ENCODE assay signal across 8 mouse cellular contexts in genomic region chr14:99045378-99046030, GRCm38 (mm10). TPM values are rescaled to one million over a fixed set of nuclear protein-coding genes. Genes with fewer than 3 reads are reported as not detected.
A peak's percentile ranks its signal among the peaks of the same experiment; 100 is the strongest.
DNase-seq lines count a peak whose midpoint lies in the region; ATAC-seq lines count a peak whose summit lies in the region.

No protein-coding gene starts in this region.

- peaks cover 6% of the 10 kb centered on the region; the same call in 1 of the 2 replicates for H3K36me3 ChIP-seq in heart, embryonic 15.5 days
- H3K36me3 ChIP-seq in liver, embryonic 11.5 days (ENCODE audit: control insufficient read depth, insufficient read depth, low read length) = peaks cover 2% of the 10 kb centered on the region; the same call in 1 of the 2 replicates
- no peaks in the 10 kb centered on the region for H3K36me3 ChIP-seq in neural tube, embryonic 11.5 days (ENCODE audit: control insufficient read depth, insufficient read depth, low read length)

- peak overlapping the region; percentile 91 for H3K27ac ChIP-seq in heart, embryonic 15.5 days
- H3K27ac ChIP-seq in liver, embryonic 11.5 days (ENCODE audit: low read depth, low read length) = peak overlapping the region; percentile 96
- H3K27ac ChIP-seq in neural tube, embryonic 11.5 days (ENCODE audit: low read depth, low read length) = peak overlapping the region; percentile 90

- peak overlapping the region; percentile 87 for H3K4me3 ChIP-seq in heart, embryonic 15.5 days
- H3K4me3 ChIP-seq in liver, embryonic 11.5 days (ENCODE audit: low read depth, low read length) = peak overlapping the region; percentile 94
- H3K4me3 ChIP-seq in neural tube, embryonic 11.5 days (ENCODE audit: low read depth, low read length) = peak overlapping the region; percentile 98

- H3K4me1 ChIP-seq in heart, embryonic 15.5 days (replicated peaks) = peaks cover 38% of the 10 kb centered on the region
- H3K4me1 ChIP-seq in liver, embryonic 11.5 days (replicated peaks; ENCODE audit: control insufficient read depth, insufficient read depth, low read length) = peaks cover 19% of the 10 kb centered on the region
- peaks cover 11% of the 10 kb centered on the region for H3K4me1 ChIP-seq in neural tube, embryonic 11.5 days (ENCODE audit: control insufficient read depth, insufficient read depth, low read length)

- peak overlapping the region; percentile 75 for H3K4me2 ChIP-seq in heart, embryonic 15.5 days
- peak overlapping the region; percentile 61 for H3K4me2 ChIP-seq in liver, embryonic 11.5 days
- H3K4me2 ChIP-seq in neural tube, embryonic 11.5 days (ENCODE audit: low read depth) = peak overlapping the region; percentile 63

- H3K9ac ChIP-seq in heart, embryonic 15.5 days = peak overlapping the region; percentile 98
- peak overlapping the region; percentile 97 for H3K9ac ChIP-seq in liver, embryonic 11.5 days (ENCODE audit: low read depth, low read length)
- peak overlapping the region; percentile 97 for H3K9ac ChIP-seq in neural tube, embryonic 11.5 days (ENCODE audit: low read length)

- no peaks in the 10 kb centered on the region for H3K27me3 ChIP-seq in heart, embryonic 15.5 days
- H3K27me3 ChIP-seq in liver, embryonic 11.5 days (replicated peaks; ENCODE audit: control insufficient read depth, insufficient read depth, low read length) = no peaks in the 10 kb centered on the region
- H3K27me3 ChIP-seq in neural tube, embryonic 11.5 days (ENCODE audit: control insufficient read depth, insufficient read depth, low read length) = no peaks in the 10 kb centered on the region

- DNase-seq in right cerebral cortex, postnatal 14 days = peak; percentile 18
- DNase-seq in right cerebral cortex, postnatal 25 days = no peak
- peak; percentile 60 for DNase-seq in liver, embryonic 11.5 days (ENCODE audit: low spot score)
- DNase-seq in neural tube, embryonic 11.5 days (ENCODE audit: low spot score) = peak; percentile 49
- no peak for DNase-seq in thymus, postnatal 25 days
- DNase-seq in left cerebral cortex, postnatal 4 days = no peak

- peak; percentile 25 for ATAC-seq in activated CD4-positive, CD25-positive, alpha-beta regulatory T cell, adult 4 months
- ATAC-seq in heart, embryonic 15.5 days (replicated peaks; ENCODE audit: insufficient number of reproducible peaks, insufficient read depth, low FRiP score, low read depth) = peak; percentile 6; the same call in 1 of the 2 replicates
- ATAC-seq in liver, embryonic 11.5 days (replicated peaks; ENCODE audit: low FRiP score) = peak; percentile 40
- ATAC-seq in neural tube, embryonic 11.5 days (ENCODE audit: insufficient read depth, low FRiP score, low TSS enrichment) = peak; percentile 17; the same call in 1 of the 2 replicates

- WGBS in heart, embryonic 15.5 days = under 1% methylated on average over 70 of the region's 70 CpGs
- under 1% methylated on average over 69 of the region's 70 CpGs for WGBS in liver, embryonic 11.5 days
- under 1% methylated on average over 54 of the region's 70 CpGs for WGBS in neural tube, embryonic 11.5 days

- no peaks in the 10 kb centered on the region for H3K9me3 ChIP-seq in heart, embryonic 15.5 days (replicated peaks)
- no peaks in the 10 kb centered on the region for H3K9me3 ChIP-seq in liver, embryonic 11.5 days (ENCODE audit: control insufficient read depth, low read length)
- H3K9me3 ChIP-seq in neural tube, embryonic 11.5 days (ENCODE audit: control insufficient read depth, low read length) = no peaks in the 10 kb centered on the region

- intact Hi-C loops in left cerebral cortex, postnatal 4 days (cut with DNase I) = no loop called here

RNA-seq across cellular contexts. Expression of gene Mzt1, which starts 0.4 kb away (rescaled TPM):
- polyA plus RNA-seq in activated CD4-positive, CD25-positive, alpha-beta regulatory T cell, adult 4 months (2017; shearing (Covaris generic)) = 10 to 100 TPM; 56.1 to 58.4 TPM
- 74.9 and 92.1 TPM in 2 replicates for polyA plus RNA-seq in heart, embryonic 15.5 days (2015; fragmentation: Nextera tagmentation; extraction: Ambion mirVana)
- 77.3 and 80.6 TPM in 2 replicates for polyA plus RNA-seq in liver, embryonic 11.5 days (2014; fragmentation: Nextera tagmentation; extraction: Ambion mirVana)
- 88.1 and 98.2 TPM in 2 replicates for polyA plus RNA-seq in neural tube, embryonic 11.5 days (2014; fragmentation: Nextera tagmentation; extraction: Ambion mirVana)
- 10 to 100 TPM; 44.0 to 44.8 TPM for total RNA-seq in left cerebral cortex, postnatal 4 days (2021)

RNA-seq across cellular contexts. Expression of gene Bora, which starts 0.5 kb away (rescaled TPM):
- polyA plus RNA-seq in activated CD4-positive, CD25-positive, alpha-beta regulatory T cell, adult 4 months (2017; shearing (Covaris generic)) = 10 to 100 TPM; 27.4 to 31.0 TPM
- polyA plus RNA-seq in heart, embryonic 15.5 days (2015; fragmentation: Nextera tagmentation; extraction: Ambion mirVana) = 37.2 and 41.2 TPM in 2 replicates
- 70.4 and 76.3 TPM in 2 replicates for polyA plus RNA-seq in liver, embryonic 11.5 days (2014; fragmentation: Nextera tagmentation; extraction: Ambion mirVana)
- polyA plus RNA-seq in neural tube, embryonic 11.5 days (2014; fragmentation: Nextera tagmentation; extraction: Ambion mirVana) = 56.3 and 60.5 TPM in 2 replicates
- total RNA-seq in left cerebral cortex, postnatal 4 days (2021) = 1 to 10 TPM; 4.4 to 5.2 TPM

RNA-seq across cellular contexts. Expression of gene Rpl36a-ps1, which starts 51.4 kb away (rescaled TPM):
- polyA plus RNA-seq in activated CD4-positive, CD25-positive, alpha-beta regulatory T cell, adult 4 months (2017; shearing (Covaris generic)) = 10 to 100 TPM; 32.3 to 44.8 TPM
- 0.79 and 1.2 TPM in 2 replicates for polyA plus RNA-seq in heart, embryonic 15.5 days (2015; fragmentation: Nextera tagmentation; extraction: Ambion mirVana)
- polyA plus RNA-seq in liver, embryonic 11.5 days (2014; fragmentation: Nextera tagmentation; extraction: Ambion mirVana) = 2.5 TPM in 2 replicates
- 1.6 and 2.5 TPM in 2 replicates for polyA plus RNA-seq in neural tube, embryonic 11.5 days (2014; fragmentation: Nextera tagmentation; extraction: Ambion mirVana)
- 1 to 10 TPM in 1 of 2 experiments, not detected in 1; 2.5 TPM for total RNA-seq in left cerebral cortex, postnatal 4 days (2021)

RNA-seq across cellular contexts. Expression of gene Pibf1, which starts 53.7 kb away (rescaled TPM):
- 10 to 100 TPM; 18.0 to 18.5 TPM for polyA plus RNA-seq in activated CD4-positive, CD25-positive, alpha-beta regulatory T cell, adult 4 months (2017; shearing (Covaris generic))
- 11.9 and 13.6 TPM in 2 replicates for polyA plus RNA-seq in heart, embryonic 15.5 days (2015; fragmentation: Nextera tagmentation; extraction: Ambion mirVana)
- 15.9 and 17.8 TPM in 2 replicates for polyA plus RNA-seq in liver, embryonic 11.5 days (2014; fragmentation: Nextera tagmentation; extraction: Ambion mirVana)
- polyA plus RNA-seq in neural tube, embryonic 11.5 days (2014; fragmentation: Nextera tagmentation; extraction: Ambion mirVana) = 20.2 and 23.3 TPM in 2 replicates
- 10 to 100 TPM; 14.6 to 15.0 TPM for total RNA-seq in left cerebral cortex, postnatal 4 days (2021)

RNA-seq across cellular contexts. Expression of gene Dis3, which starts 54.1 kb away (rescaled TPM):
- polyA plus RNA-seq in activated CD4-positive, CD25-positive, alpha-beta regulatory T cell, adult 4 months (2017; shearing (Covaris generic)) = 1 to 10 TPM; 5.3 to 9.0 TPM
- polyA plus RNA-seq in heart, embryonic 15.5 days (2015; fragmentation: Nextera tagmentation; extraction: Ambion mirVana) = 17.5 and 19.8 TPM in 2 replicates
- 44.6 and 50.5 TPM in 2 replicates for polyA plus RNA-seq in liver, embryonic 11.5 days (2014; fragmentation: Nextera tagmentation; extraction: Ambion mirVana)
- 43.9 and 44.7 TPM in 2 replicates for polyA plus RNA-seq in neural tube, embryonic 11.5 days (2014; fragmentation: Nextera tagmentation; extraction: Ambion mirVana)
- 10 to 100 TPM; 38.7 to 39.7 TPM for total RNA-seq in left cerebral cortex, postnatal 4 days (2021)

Comparison
In these comparisons a context has a peak if more than half of its experiments do, and no peak if none do; other contexts are left out.
1. DNase-seq: peak in right cerebral cortex, postnatal 14 days (single experiment), liver, embryonic 11.5 days (single experiment) and neural tube, embryonic 11.5 days (single experiment); none in right cerebral cortex, postnatal 25 days (single experiment), thymus, postnatal 25 days (single experiment) and left cerebral cortex, postnatal 4 days (single experiment).
2. Peak in every context shown above with its lines, with median percentiles within 50 percentile points of each other: ATAC-seq, H3K27ac ChIP-seq, H3K4me2 ChIP-seq, H3K4me3 ChIP-seq and H3K9ac ChIP-seq.